Mouse (Mus musculus): Measurements from ENCODE around the gene Ulk2. TPM values are rescaled to one million over a fixed set of nuclear protein-coding genes. Genes with fewer than 3 reads are reported as not detected.
"Not testable (repeated sequence)": the region's sequence is repeated elsewhere in the genome, so short reads cannot be mapped to it uniquely, and the experiment has no call there.

Ulk2 gene
- polyA plus RNA-seq (2017; shearing (Covaris generic)): 10 to 100 TPM in 2 of 3 experiments, 1 to 10 TPM in 1; 5.7 to 10.2 (median 10.1) TPM

GRCm38 (mm10) chr11:61854988-61855411 lies at the start of gene Ulk2:
Gene Ulk2 (minus strand): TSS chr11:61855073.
- ATAC-seq: peak; percentile 76

DNA sequence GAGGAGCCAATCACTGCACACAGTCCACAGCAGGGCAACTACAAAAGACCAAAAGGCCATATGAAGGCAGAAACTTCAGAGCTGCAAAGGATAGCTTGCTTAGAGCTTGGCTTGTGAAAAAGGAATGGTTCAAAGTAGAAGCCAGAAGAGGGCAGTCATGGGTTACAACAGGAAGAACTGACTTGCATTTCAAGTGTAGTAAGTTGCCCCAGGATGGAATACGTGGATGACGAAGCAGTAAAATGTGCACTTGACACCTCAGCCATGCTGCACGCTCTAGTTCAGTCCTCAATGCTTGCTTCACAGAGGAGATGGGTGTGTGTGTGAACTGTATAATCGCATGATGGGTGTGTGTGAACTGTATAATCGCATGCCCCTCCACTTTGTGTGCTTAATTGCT lies 27.3 kb upstream of the Ulk2 start:
- ATAC-seq: no peak

- ATAC-seq: no peak
These were observed 25.0 kb upstream of the Ulk2 start for GRCm38 (mm10) chr11:61879921-61880320.

DNA sequence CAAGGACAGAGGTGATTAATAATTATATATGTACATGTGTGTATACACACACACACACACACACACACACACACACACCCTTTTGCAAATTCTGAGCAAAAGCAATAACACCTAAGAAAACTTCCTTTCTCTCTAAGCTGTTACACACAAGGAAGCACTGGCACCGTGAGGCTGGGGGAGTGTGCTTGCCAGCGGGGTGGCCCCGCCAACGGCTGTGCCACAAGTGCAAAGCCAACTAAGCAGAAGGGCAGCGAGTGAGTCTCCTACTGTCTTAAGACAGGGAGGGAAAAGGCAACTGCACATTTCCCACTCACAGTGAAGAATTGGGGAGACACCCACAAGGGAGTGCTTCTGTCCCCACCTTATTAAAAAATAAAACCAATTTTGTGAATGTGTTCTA lies 17.0 kb upstream of the Ulk2 start:
- no peak for ATAC-seq

DNA sequence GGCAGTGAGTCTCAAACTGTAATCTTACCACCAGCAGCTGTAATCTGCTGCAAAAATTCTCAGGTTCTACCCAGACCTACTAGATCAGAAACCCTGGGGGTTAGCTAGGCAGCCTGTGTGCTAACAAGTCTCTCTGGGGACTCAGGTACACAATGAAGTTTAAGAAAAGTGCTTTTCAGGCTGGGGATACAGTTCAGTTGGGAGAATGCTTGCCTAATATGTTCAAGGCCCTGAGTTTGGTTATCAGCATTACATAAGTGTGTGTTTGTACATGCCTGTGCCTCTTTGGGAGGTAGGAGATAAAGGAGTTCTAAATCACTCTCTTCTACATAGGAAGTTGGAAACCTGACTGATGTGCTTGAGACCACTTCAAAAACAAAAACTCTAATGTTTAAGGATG lies 12.0 kb upstream of the Ulk2 start:
- ATAC-seq: no peak

- no peak for ATAC-seq
These were observed 7.1 kb upstream of the Ulk2 start for GRCm38 (mm10) chr11:61861781-61862547.

- ATAC-seq: no peak
These were observed 4.4 kb upstream of the Ulk2 start for GRCm38 (mm10) chr11:61859316-61859715.

DNA sequence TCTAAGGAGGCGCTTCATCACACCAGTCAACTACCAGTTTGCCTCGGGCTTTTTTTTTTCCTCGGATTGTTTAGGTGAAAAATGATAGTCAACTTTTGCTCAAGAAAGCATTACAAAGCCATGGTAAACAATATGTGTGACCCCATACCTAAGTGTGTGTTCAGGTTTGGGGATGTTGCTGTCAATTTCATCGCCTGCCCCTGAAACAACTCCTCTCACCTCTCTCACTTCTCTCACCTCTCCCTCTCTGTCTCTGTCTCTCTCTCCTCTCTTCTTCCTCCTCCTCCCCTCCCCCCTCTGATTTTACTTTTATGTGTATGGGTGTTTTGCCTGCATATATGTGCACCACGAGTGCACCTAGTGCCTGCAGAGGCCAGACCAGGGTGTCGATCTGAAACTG lies 666 bp upstream of the Ulk2 start:
- no peak for ATAC-seq

GRCm38 (mm10) chr11:61854211-61854987 lies 474 bp downstream of the Ulk2 start:
- peak; percentile 71 for ATAC-seq

- no peak for ATAC-seq
These were observed 1.2 kb downstream of the Ulk2 start for GRCm38 (mm10) chr11:61853659-61854058.

- no peak for ATAC-seq
These were observed 2.0 kb downstream of the Ulk2 start for GRCm38 (mm10) chr11:61852916-61853315.

DNA sequence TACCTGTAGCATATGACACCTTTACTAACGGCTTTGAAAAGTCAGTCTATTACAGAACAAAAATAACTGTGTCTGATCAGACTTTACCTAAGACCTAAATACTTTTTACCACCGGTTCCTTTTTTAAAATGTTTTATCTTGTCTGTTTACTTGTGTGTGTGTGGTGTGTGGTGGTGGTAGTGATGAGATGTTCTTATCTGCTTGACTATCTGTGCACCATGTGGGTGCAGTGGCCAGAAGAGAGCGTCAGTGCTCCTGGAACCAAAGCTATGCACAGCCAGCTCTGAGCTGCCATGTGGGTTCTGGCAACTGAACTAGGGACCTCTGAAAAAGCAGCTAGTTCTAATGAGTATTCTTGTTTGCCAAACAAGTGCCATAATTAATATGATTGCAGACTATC lies 3.7 kb downstream of the Ulk2 start:
- ATAC-seq: no peak

- not testable (repeated sequence) for ATAC-seq
These were observed 14.2 kb downstream of the Ulk2 start for GRCm38 (mm10) chr11:61840663-61841062.

DNA sequence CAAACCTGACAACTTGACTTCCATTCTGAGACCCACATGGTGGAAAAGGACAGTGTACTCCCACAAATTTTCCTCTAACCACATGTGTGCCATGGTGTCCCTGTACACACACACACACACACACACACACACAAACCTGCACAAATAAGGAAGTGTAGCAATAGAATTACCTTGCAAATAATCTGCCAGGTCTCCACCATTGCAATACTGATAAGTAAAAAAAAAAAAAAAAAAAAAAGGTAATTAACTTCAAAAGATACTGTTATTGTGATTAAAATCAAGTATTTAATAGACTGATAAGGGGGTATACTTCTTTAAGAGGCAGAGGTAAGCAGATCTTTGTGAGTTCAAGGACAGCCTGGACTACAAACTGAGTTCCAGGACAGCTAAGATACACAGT lies 14.9 kb downstream of the Ulk2 start:
- no peak for ATAC-seq

GRCm38 (mm10) chr11:61839182-61839581 lies 15.7 kb downstream of the Ulk2 start:
- no peak for ATAC-seq

DNA sequence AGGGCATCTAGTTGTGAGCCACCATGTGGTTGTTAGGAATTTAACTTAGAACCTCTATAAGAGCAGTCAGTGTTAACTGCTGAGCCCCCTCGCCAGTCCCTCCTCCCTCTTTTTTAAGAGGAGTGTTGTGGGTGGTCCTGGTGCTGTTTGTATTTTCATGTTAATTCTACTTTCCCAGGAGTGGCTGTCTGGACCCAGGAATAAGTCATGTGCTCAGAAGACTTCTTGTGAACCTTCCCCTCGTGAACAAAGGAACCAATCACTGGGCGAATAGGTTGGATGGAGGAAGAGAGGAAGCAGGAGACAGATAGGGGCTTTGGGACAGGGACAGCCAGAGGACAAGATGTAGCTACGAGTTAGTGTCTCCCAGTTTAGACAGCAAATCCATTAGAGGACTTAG lies 45.1 kb downstream of the Ulk2 start:
- ATAC-seq: no peak

GRCm38 (mm10) chr11:61808551-61809117 lies 46.2 kb downstream of the Ulk2 start:
- no peak for ATAC-seq

- ATAC-seq: no peak
These were observed 61.4 kb downstream of the Ulk2 start for GRCm38 (mm10) chr11:61793441-61793840.

GRCm38 (mm10) chr11:61788550-61788949 lies 66.3 kb downstream of the Ulk2 start:
- no peak for ATAC-seq

DNA sequence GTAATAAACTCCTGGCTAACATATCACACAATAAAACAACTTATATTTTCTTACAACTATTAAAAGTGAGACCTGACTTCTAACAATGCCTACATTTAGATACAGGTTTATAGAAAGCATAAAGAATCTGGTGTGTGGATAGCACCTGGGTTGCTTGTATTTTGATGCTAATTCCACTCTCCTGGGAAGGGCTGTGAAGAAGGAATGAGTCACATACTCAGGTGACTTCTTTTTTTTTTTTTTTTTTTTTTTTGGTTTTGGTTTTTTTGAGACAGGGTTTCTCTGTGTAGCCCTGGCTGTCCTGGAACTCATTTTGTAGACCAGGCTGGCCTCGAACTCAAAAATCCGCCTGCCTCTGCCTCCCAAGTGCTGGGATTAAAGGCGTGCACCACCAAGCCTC lies 72.3 kb downstream of the Ulk2 start:
- ATAC-seq: not testable (repeated sequence)

- no peak for ATAC-seq
These were observed 80.2 kb downstream of the Ulk2 start for GRCm38 (mm10) chr11:61774551-61775149.

DNA sequence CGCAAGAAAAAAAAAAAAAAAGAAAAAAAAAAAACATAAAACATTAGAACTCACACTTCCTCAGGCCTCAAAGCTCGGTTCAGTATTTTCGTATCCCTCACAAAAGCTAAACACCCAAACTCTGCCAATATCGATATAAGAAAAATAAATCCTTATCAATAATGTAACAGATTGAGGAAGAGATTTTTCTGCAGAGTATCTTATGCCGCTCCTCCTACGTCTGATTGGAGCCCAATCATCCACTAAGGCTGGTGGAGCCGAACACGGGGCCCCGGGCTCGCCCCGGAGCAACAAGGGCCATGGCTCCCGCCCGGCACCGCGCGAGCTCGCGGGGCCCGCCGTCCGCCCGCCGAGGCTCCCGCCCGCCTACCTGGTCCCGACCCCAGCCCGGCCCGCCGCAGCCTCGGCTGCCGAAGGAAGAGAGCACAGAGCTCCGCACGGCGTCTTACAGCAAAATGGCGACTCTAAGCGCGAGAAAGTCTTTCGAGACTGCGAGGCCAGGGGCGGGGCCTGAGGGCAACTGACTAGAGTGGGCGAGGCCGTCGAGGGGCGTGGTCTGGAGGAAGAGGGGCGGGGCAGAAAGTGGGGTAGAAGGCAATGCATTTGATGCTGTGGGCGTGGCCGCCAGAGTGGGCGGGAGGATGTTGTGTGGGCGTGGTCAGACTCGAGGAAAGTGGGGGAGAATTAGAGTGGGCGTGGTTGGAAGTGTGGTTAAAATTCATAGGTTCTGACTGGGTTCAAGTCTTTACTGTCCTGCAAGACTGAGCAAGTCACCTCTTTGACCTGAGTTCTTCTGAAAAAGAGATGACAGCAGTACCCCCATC lies 93.1 kb downstream of the Ulk2 start, which contains the start of gene Prpsap2:
TSS of gene Prpsap2 (minus strand) at position 505 of the 824 bp plus-strand sequence.
- peak; percentile 95 for ATAC-seq

All from inflammation-experienced regulatory T-cells, adult 6 months (primary cell).